Mouse (Mus musculus) myocyte (in vitro differentiated cells): ENCODE results near the gene Mum1l1.

Experiments used
- POLR2A ChIP-seq: IDR thresholded peaks from one replicate; pipeline ENCODE4 v1.6.1; 2011; ENCODE audit warnings: low read depth, mild to moderate bottlenecking, control low read depth, moderate library complexity; ENCODE audit not compliant: insufficient read length
- POLR2AphosphoS2 ChIP-seq: IDR thresholded peaks from one replicate; pipeline ENCODE4 v1.6.1; 2011; ENCODE audit warnings: low read depth, control low read depth; ENCODE audit not compliant: insufficient read length
- REST ChIP-seq: IDR thresholded peaks from one replicate; pipeline ENCODE4 v1.6.1; 2011; ENCODE audit warnings: mild to moderate bottlenecking, control low read depth, moderate library complexity; ENCODE audit not compliant: insufficient read depth, insufficient read length
- USF1 ChIP-seq: IDR thresholded peaks from one replicate; pipeline ENCODE4 v1.6.1; 2011; ENCODE audit warnings: low read depth, mild to moderate bottlenecking, control low read depth, moderate library complexity

DNA sequence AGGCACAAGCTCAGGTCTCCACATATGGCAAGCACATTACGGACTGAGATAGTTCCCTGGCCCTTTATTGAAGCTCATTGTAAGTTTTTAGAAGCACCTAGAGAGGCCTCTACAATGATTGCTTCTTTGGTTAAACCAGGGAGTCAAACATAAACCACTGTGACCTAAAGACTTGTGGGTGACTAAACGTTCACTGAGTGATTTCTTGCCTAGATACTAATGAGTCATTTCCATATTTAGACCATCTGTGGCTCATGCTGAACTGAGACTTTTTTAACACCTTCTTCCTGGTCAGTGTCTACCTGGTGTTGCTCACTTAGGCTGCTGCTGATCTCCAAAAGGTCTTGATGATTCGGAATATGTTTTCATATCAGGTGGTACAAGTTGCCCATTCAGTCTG, 12.1 kb downstream of the Mum1l1 start:
- TF ChIP-seq USF1 (no peak), POLR2A (no peak), POLR2AphosphoS2 (no peak), REST (no peak)
